Mouse (Mus musculus) liver, embryonic 14.5 days (tissue): ENCODE results near the gene Fam19a3.

Source experiments
- CTCF ChIP-seq: IDR thresholded peaks from 2 replicates; pipeline ENCODE4 v1.5.1; 2016; ENCODE audit warnings: antibody characterized with exemption, low read depth, control low read depth
- EP300 ChIP-seq: IDR thresholded peaks from 2 replicates; pipeline ENCODE4 v1.6.1; 2016; ENCODE audit warnings: antibody characterized with exemption, low read depth

DNA sequence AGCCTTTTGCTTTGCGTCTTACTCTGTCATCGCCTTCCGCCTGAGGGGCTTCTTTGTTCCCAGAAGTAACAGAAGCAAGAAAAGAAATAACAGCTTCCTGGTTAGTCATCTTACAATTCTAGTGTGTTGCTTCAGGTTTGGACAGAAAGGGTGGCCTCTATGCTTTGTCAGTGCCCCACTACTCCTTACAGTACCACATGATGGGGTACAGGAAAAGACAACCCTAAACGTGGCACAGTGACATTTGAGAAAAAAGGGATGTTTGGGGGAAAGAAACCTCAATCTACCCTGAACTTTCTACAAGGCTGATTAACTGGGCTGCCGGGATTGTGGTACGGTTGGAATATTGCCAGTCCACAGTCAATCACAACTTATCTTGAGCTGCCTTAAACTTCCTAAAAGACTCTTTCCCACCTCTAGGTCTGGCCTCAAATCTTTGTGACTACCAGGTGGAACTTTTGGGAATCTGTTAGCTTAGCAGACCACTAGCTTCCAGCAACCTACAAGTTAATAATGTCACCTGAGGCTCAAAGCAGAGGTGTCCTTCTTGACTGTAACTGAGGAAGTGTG is 52.3 kb downstream of the Fam19a3 start:
- TF ChIP-seq EP300 (no peak), CTCF (no peak)
